Mouse (Mus musculus) lung, postnatal 36 days (tissue): ENCODE data around the gene Slc5a4a.

Experiments
- DNase-seq: peaks from one replicate; pipeline ENCODE4 v3.0.0; 2022; ENCODE audit warnings: mixed read lengths

Gene Slc5a4a

GRCm38 (mm10) chr10:76147278-76147677 is at the start of gene Slc5a4a:
Gene Slc5a4a, plus strand, starts transcription at chr10:76147451.
- no peak for DNase-seq

- no peak for DNase-seq
Measured at GRCm38 (mm10) chr10:76110861-76111260, 36.4 kb upstream of the Slc5a4a start, which contains the start of gene Slc5a4b. Gene Slc5a4b, minus strand, starts transcription at chr10:76110961.

GRCm38 (mm10) chr10:76117966-76118365 is 29.3 kb upstream of the Slc5a4a start:
- peak; percentile 58 for DNase-seq

GRCm38 (mm10) chr10:76118741-76119140 is 28.5 kb upstream of the Slc5a4a start:
- peak; percentile 30 for DNase-seq

GRCm38 (mm10) chr10:76120124-76120711 is 27.0 kb upstream of the Slc5a4a start:
- no peak for DNase-seq

- no peak for DNase-seq
Measured at GRCm38 (mm10) chr10:76121495-76121894, 25.8 kb upstream of the Slc5a4a start.

- no peak for DNase-seq
Measured at GRCm38 (mm10) chr10:76132506-76132905, 14.7 kb upstream of the Slc5a4a start.

GRCm38 (mm10) chr10:76136318-76136717 is 10.9 kb upstream of the Slc5a4a start:
- no peak for DNase-seq

- no peak for DNase-seq
Measured at GRCm38 (mm10) chr10:76146846-76147245, 405 bp upstream of the Slc5a4a start.

- DNase-seq = no peak
Measured at GRCm38 (mm10) chr10:76155911-76156310, 8.7 kb downstream of the Slc5a4a start.

GRCm38 (mm10) chr10:76157528-76157927 is 10.3 kb downstream of the Slc5a4a start:
- DNase-seq = no peak

GRCm38 (mm10) chr10:76158009-76158408 is 10.8 kb downstream of the Slc5a4a start:
- DNase-seq = no peak

GRCm38 (mm10) chr10:76174899-76175298 is 27.6 kb downstream of the Slc5a4a start:
- no peak for DNase-seq

- no peak for DNase-seq
Measured at GRCm38 (mm10) chr10:76185216-76185615, 38.0 kb downstream of the Slc5a4a start.

GRCm38 (mm10) chr10:76188010-76188409 is 40.8 kb downstream of the Slc5a4a start:
- no peak for DNase-seq

GRCm38 (mm10) chr10:76201416-76201815 is 54.2 kb downstream of the Slc5a4a start:
- no peak for DNase-seq

- DNase-seq = peak; percentile 83
Measured at GRCm38 (mm10) chr10:76201978-76202377, 54.7 kb downstream of the Slc5a4a start.

GRCm38 (mm10) chr10:76203798-76204283 is 56.6 kb downstream of the Slc5a4a start:
- peak; percentile 37 for DNase-seq

- no peak for DNase-seq
Measured at GRCm38 (mm10) chr10:76207262-76207796, 60.1 kb downstream of the Slc5a4a start.

- no peak for DNase-seq
Measured at GRCm38 (mm10) chr10:76209241-76209640, 62.0 kb downstream of the Slc5a4a start.

GRCm38 (mm10) chr10:76210806-76211205 is 63.6 kb downstream of the Slc5a4a start:
- DNase-seq = no peak

GRCm38 (mm10) chr10:76212121-76212520 is 64.9 kb downstream of the Slc5a4a start:
- DNase-seq = no peak

GRCm38 (mm10) chr10:76214161-76214560 is 66.9 kb downstream of the Slc5a4a start:
- no peak for DNase-seq

GRCm38 (mm10) chr10:76217056-76217455 is 69.8 kb downstream of the Slc5a4a start:
- no peak for DNase-seq

GRCm38 (mm10) chr10:76218240-76218639 is 71.0 kb downstream of the Slc5a4a start:
- peak; percentile 10 for DNase-seq
